Mouse (Mus musculus): ENCODE data around the gene Slc7a7. TPM values are rescaled to one million over a fixed set of nuclear protein-coding genes. Genes with fewer than 3 reads are reported as not detected.
A peak's percentile ranks its signal among the peaks of the same experiment; 100 is the strongest.
"Not testable (repeated sequence)": the region's sequence is repeated elsewhere in the genome, so short reads cannot be mapped to it uniquely, and the experiment has no call there.

The Slc7a7 gene
- polyA plus RNA-seq, 2 experiments = 4.9 to 7.8 TPM

DNA sequence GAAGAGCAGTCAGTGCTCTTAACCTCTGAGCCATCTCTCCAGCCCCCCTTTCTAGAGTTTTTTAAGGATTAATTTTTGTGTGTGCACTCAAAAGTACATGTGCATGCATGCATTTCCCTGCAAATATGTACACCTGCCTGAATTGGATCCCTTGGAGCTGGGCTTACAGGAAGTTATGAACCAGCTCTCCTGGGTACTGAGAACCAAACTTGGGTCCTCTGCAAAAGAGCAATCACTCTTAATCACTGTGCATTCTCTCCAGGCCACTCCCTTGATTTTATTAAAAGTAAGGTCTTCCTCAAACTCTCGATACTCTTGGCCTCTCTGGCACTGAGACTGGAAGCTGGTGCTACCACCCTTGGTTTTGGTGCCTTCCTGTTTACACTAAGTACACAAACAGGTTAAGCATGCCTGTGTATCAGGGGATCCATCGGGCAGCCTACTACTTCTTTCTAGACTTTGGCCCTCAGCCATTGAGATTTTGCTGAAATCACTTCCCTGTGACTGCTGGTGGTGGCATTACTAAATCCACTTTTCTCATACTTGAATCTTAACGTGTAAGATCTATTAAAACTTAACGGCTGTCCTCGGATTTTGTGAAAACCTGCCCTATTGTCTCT, 52.4 kb downstream of the Slc7a7 start:
- H3K4me2 ChIP-seq (ENCODE audit: low read depth) = no peak overlapping the region
- WGBS (ENCODE audit: insufficient replicate concordance) = 75% methylated on average over 5 of the region's 5 CpGs
- H3K27ac ChIP-seq = no peak overlapping the region
- peaks cover 29% of the 10 kb centered on the region for H3K36me3 ChIP-seq (replicated peaks; ENCODE audit: control insufficient read depth, insufficient read depth, low read depth)
- no peaks in the 10 kb centered on the region for H3K27me3 ChIP-seq (ENCODE audit: control insufficient read depth, insufficient read depth, low read length)
- H3K4me1 ChIP-seq (replicated peaks; ENCODE audit: control insufficient read depth in 2 of 2, insufficient read depth in 2 of 2, low read length in 1 of 2) = peaks cover 2 to 4% of the 10 kb centered on the region in 2 experiments; a peak in 3 of 4 replicates
- TF ChIP-seq EP300 (IDR thresholded peaks at IDR 0.05; ENCODE audit: low read depth) = no peak
- no peak for TF ChIP-seq CTCF (IDR thresholded peaks at IDR 0.05; ENCODE audit: low read depth)
- no peak for DNase-seq (ENCODE audit: low read depth in 3 of 3, low spot score in 3 of 3)
- no peak overlapping the region for H3K9ac ChIP-seq (replicated peaks)
- no peak overlapping the region for H3K4me3 ChIP-seq (ENCODE audit: insufficient read depth in 1 of 2, low read depth in 2 of 2, low read length in 2 of 2)
- no peak for ATAC-seq (ENCODE audit: insufficient read depth)
- H3K9me3 ChIP-seq (ENCODE audit: control insufficient read depth, low read length) = no peaks in the 10 kb centered on the region

DNA sequence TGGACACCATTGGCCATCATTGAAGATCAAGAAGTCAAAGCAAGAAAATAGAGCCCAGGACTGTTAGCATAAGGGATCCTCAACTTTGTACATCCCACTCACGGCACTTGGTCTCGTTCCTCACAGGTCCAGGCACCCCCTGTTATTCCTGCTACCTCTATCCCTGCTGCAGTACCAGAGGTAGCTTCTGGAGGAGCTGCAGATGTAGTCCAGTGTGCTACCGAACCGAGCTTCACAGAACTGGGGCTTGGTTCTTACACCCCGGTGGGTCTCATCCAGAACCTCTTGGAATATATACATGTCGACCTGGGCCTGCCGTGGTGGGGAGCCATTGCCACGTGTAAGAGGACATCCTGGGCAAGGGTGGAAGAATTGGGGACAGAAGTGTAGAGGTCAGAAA, 54.4 kb downstream of the Slc7a7 start:
- TF ChIP-seq CTCF (IDR thresholded peaks at IDR 0.05; ENCODE audit: low read depth) = no peak
- no peak for TF ChIP-seq EP300 (IDR thresholded peaks at IDR 0.05; ENCODE audit: low read depth)
- WGBS (ENCODE audit: insufficient replicate concordance) = 87% methylated on average over 8 of the region's 8 CpGs
- no peak for DNase-seq (ENCODE audit: low read depth in 3 of 3, low spot score in 3 of 3)

DNA sequence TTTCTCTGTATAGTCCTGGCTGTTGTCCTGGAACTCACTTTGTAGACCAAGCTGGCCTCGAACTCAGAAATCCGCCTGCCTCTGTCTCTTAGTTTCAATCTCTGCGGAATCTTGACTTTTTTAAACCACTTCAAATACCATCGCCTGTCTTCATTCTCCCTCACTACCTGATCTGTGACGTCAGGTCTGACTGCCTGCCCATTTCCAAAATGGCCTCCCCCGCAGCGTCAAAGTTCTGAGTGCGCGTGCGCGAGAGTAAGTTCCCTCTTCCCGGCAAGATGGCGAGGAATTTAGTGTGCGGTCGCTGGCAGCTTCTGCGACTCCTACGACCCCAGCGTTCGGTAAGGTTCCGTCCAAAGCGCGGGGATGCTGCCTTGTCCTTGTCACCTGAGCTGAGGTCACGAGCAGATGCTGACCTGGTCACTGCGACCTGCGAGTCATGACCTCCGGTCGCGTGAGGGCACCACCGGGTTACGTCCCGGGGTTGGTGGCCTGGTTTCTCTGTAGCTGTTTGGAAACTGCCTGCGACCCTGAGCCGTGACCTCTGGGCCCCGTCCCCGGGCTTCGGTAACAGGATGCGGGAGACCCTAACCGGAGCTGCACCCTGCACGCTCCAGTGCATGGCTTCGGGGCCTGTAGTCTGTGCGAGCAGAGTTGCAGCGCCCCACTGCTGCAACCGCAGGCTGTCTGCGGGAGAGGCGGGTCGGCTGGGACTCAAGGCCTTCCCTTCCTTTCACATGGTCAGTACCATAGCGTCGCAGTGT, 56.8 kb downstream of the Slc7a7 start, which contains the start of gene Oxa1l:
Oxa1l (plus strand) TSS at position 258 of the 764 bp plus-strand sequence.
- H3K27ac ChIP-seq = no peak within 1 kb of the TSS
- peaks cover 6% of the 10 kb centered on the region for H3K36me3 ChIP-seq (replicated peaks; ENCODE audit: control insufficient read depth, insufficient read depth, low read depth)
- TF ChIP-seq CTCF (IDR thresholded peaks at IDR 0.05; ENCODE audit: low read depth) = peak; percentile 55
- no peak for TF ChIP-seq EP300 (IDR thresholded peaks at IDR 0.05; ENCODE audit: low read depth)
- WGBS (ENCODE audit: insufficient replicate concordance) = under 1% methylated on average over 48 of the region's 48 CpGs
- peak; percentile 84 for ATAC-seq (ENCODE audit: insufficient read depth)
- peak; percentile 90 to 91 (median 91) for DNase-seq (ENCODE audit: low read depth in 3 of 3, low spot score in 3 of 3)
- H3K4me3 ChIP-seq (ENCODE audit: insufficient read depth in 1 of 2, low read depth in 2 of 2, low read length in 2 of 2) = peak within 1 kb of the TSS; percentile 65 to 92
- no peaks in the 10 kb centered on the region for H3K9me3 ChIP-seq (ENCODE audit: control insufficient read depth, low read length)
- H3K4me1 ChIP-seq (replicated peaks; ENCODE audit: control insufficient read depth in 2 of 2, insufficient read depth in 2 of 2, low read length in 1 of 2) = peaks cover 2 to 4% of the 10 kb centered on the region in 2 experiments; a peak in 3 of 4 replicates
- peak within 1 kb of the TSS; percentile 75 for H3K9ac ChIP-seq (replicated peaks)
- H3K27me3 ChIP-seq (ENCODE audit: control insufficient read depth, insufficient read depth, low read length) = no peaks in the 10 kb centered on the region
- H3K4me2 ChIP-seq (ENCODE audit: low read depth) = peak within 1 kb of the TSS; percentile 80

More for the DNA sequence above, 54.4 kb downstream of the Slc7a7 start:
- Histone ChIP-seq H3K27ac (no peak overlapping the region), H3K27me3 (ENCODE audit: control insufficient read depth, insufficient read depth, low read length) (no peaks in the 10 kb centered on the region), H3K4me2 (ENCODE audit: low read depth) (no peak overlapping the region), H3K9ac (replicated peaks) (no peak overlapping the region), H3K4me1 (replicated peaks; ENCODE audit: control insufficient read depth in 2 of 2, insufficient read depth in 2 of 2, low read length in 1 of 2) (peaks cover 2 to 4% of the 10 kb centered on the region in 2 experiments; a peak in 3 of 4 replicates), H3K9me3 (ENCODE audit: control insufficient read depth, low read length) (no peaks in the 10 kb centered on the region), H3K36me3 (replicated peaks; ENCODE audit: control insufficient read depth, insufficient read depth, low read depth) (peaks cover 17% of the 10 kb centered on the region), H3K4me3 (ENCODE audit: insufficient read depth in 1 of 2, low read depth in 2 of 2, low read length in 2 of 2) (no peak overlapping the region)
- no peak for ATAC-seq (ENCODE audit: insufficient read depth)

DNA sequence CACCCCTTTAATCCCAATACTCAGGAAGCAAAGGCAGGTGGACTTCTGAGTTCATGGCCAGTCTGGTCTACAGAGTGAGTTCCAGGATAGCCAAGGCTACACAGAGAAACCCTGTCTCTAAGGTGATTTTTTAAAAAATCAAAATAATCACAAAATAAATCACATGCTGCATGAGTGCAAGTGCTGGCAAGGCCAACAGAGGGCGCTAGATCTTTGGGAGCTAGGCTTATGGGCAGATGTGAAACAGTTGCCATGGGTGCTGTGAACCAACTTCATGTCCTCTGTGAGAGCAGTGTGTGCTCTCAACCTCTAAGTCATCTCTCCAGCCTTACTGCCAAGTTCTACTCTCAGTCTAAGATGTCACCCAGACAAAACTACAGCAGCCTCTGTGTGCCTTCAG, 63.2 kb downstream of the Slc7a7 start:
- 38% methylated on average over 1 of the region's 1 CpGs for WGBS (ENCODE audit: insufficient replicate concordance)
- DNase-seq (ENCODE audit: low read depth in 3 of 3, low spot score in 3 of 3) (no peak), ATAC-seq (ENCODE audit: insufficient read depth) (no peak)
- Histone ChIP-seq H3K27ac (no peak overlapping the region), H3K4me2 (ENCODE audit: low read depth) (no peak overlapping the region), H3K4me1 (replicated peaks; ENCODE audit: control insufficient read depth in 2 of 2, insufficient read depth in 2 of 2, low read length in 1 of 2) (no peaks in the 10 kb centered on the region), H3K9ac (replicated peaks) (no peak overlapping the region), H3K9me3 (ENCODE audit: control insufficient read depth, low read length) (no peaks in the 10 kb centered on the region), H3K4me3 (ENCODE audit: insufficient read depth in 1 of 2, low read depth in 2 of 2, low read length in 2 of 2) (no peak overlapping the region), H3K36me3 (replicated peaks; ENCODE audit: control insufficient read depth, insufficient read depth, low read depth) (no peaks in the 10 kb centered on the region), H3K27me3 (ENCODE audit: control insufficient read depth, insufficient read depth, low read length) (no peaks in the 10 kb centered on the region)
- TF ChIP-seq EP300 (IDR thresholded peaks at IDR 0.05; ENCODE audit: low read depth) (no peak), CTCF (IDR thresholded peaks at IDR 0.05; ENCODE audit: low read depth) (peak; percentile 66)

DNA sequence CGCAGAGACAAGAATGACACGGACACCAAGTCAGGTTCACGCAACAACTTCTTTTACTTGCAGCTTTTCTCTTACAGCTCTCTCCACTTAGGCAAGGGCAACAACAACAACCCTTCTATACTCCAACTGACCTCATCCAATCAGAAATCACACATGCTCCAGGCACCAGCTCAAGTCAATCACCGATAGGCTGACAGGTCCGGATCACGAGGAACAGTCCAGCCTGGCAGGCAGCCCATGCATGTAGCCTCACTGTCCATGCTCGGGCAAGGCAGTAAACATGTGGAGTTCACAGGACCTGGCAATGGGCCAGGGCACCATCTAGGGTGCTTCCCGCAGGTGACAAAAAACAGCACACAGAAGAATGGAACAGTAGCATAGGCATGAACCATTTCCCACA, 65.3 kb downstream of the Slc7a7 start:
- ATAC-seq (ENCODE audit: insufficient read depth) = no peak
- no peaks in the 10 kb centered on the region for H3K4me1 ChIP-seq (replicated peaks; ENCODE audit: control insufficient read depth in 2 of 2, insufficient read depth in 2 of 2, low read length in 1 of 2)
- no peaks in the 10 kb centered on the region for H3K9me3 ChIP-seq (ENCODE audit: control insufficient read depth, low read length)
- H3K4me2 ChIP-seq (ENCODE audit: low read depth) = no peak overlapping the region
- WGBS (ENCODE audit: insufficient replicate concordance) = 76% methylated on average over 8 of the region's 8 CpGs
- no peak overlapping the region for H3K27ac ChIP-seq
- H3K4me3 ChIP-seq (ENCODE audit: insufficient read depth in 1 of 2, low read depth in 2 of 2, low read length in 2 of 2) = no peak overlapping the region
- no peak for DNase-seq (ENCODE audit: low read depth in 3 of 3, low spot score in 3 of 3)
- H3K9ac ChIP-seq (replicated peaks) = no peak overlapping the region
- no peaks in the 10 kb centered on the region for H3K36me3 ChIP-seq (replicated peaks; ENCODE audit: control insufficient read depth, insufficient read depth, low read depth)
- no peak for TF ChIP-seq CTCF (IDR thresholded peaks at IDR 0.05; ENCODE audit: low read depth)
- no peak for TF ChIP-seq EP300 (IDR thresholded peaks at IDR 0.05; ENCODE audit: low read depth)
- no peaks in the 10 kb centered on the region for H3K27me3 ChIP-seq (ENCODE audit: control insufficient read depth, insufficient read depth, low read length)

DNA sequence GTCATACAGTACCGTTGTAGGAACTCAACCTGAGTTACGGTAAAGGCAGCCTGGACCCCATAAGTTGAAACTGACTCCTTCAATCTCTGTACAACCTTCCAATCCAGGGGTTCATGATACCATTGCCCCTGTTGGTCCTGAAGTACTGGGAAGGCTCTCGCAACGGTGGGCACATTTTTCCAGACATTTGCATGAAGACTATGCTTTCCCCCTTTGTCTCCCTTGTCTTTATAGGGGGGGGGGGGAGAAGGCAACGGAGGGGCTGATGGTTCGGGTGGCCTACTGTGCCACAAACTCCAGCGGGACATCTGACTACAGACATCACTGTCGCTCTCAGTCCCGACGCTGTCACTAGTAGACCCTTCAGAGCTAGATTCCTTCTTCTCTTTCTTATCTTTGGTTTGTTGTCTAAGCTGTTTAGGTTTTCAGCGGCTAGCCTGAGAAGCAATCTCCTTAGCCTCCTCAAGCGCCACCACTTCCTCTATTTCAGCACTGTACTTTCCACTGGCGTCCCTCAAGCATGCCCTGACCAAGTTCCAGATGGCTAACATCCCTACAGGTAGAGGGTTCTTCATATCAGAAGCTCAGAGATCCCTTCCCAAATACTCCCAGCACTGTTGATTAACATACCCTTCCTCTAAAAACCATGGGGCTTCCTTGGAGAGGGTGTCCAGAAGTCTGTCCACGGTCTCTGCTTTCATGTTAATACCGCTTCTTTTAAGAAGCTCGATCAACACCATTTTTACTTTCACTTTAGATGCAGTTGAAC, 66.6 kb downstream of the Slc7a7 start:
- not testable (repeated sequence) for H3K9ac ChIP-seq (replicated peaks); H3K4me2 ChIP-seq (ENCODE audit: low read depth); H3K9me3 ChIP-seq (ENCODE audit: control insufficient read depth, low read length); H3K4me1 ChIP-seq (replicated peaks; ENCODE audit: control insufficient read depth in 2 of 2, insufficient read depth in 2 of 2, low read length in 1 of 2); DNase-seq (ENCODE audit: low read depth in 3 of 3, low spot score in 3 of 3); ATAC-seq (ENCODE audit: insufficient read depth); H3K27me3 ChIP-seq (ENCODE audit: control insufficient read depth, insufficient read depth, low read length); H3K4me3 ChIP-seq (ENCODE audit: insufficient read depth in 1 of 2, low read depth in 2 of 2, low read length in 2 of 2); H3K36me3 ChIP-seq (replicated peaks; ENCODE audit: control insufficient read depth, insufficient read depth, low read depth); H3K27ac ChIP-seq
- 53% methylated on average over 16 of the region's 16 CpGs for WGBS (ENCODE audit: insufficient replicate concordance)

DNA sequence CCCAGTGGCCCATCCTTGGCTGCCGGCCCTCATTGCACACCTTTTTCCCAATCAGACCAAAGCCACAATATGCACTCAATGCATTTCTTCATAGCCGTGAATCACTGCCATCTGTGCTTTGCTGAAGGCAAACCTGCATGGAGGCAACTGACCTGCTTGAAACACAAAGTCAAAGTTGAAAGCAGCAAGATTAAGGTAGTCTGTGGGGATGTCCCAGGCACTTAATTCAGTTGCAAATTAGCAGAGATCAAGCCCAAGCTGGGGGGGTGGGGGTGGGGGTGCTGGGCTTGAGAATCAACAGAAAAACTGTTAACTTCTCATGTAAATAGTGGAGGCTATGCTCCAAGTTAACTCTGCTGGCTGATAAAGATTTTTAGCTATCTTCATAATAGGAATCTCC, 75.8 kb downstream of the Slc7a7 start:
- H3K4me2 ChIP-seq (ENCODE audit: low read depth); H3K9me3 ChIP-seq (ENCODE audit: control insufficient read depth, low read length); DNase-seq (ENCODE audit: low read depth in 3 of 3, low spot score in 3 of 3); H3K36me3 ChIP-seq (replicated peaks; ENCODE audit: control insufficient read depth, insufficient read depth, low read depth); H3K27me3 ChIP-seq (ENCODE audit: control insufficient read depth, insufficient read depth, low read length); H3K4me1 ChIP-seq (replicated peaks; ENCODE audit: control insufficient read depth in 2 of 2, insufficient read depth in 2 of 2, low read length in 1 of 2); H3K9ac ChIP-seq (replicated peaks); H3K4me3 ChIP-seq (ENCODE audit: insufficient read depth in 1 of 2, low read depth in 2 of 2, low read length in 2 of 2); H3K27ac ChIP-seq; ATAC-seq (ENCODE audit: insufficient read depth): not testable (repeated sequence)
- WGBS (ENCODE audit: insufficient replicate concordance) = 42% methylated on average over 2 of the region's 2 CpGs

Data from liver, embryonic 14.5 days (tissue).